Mouse (Mus musculus) thymus, postnatal 10 days (tissue): ENCODE measurements around the gene Psph.

Experiments used
- DNase-seq, 2 experiments: peaks; one replicate each; pipeline ENCODE4 v3.0.0; 2021; ENCODE audit warnings: low spot score in 2 of 2

Gene Psph

DNA sequence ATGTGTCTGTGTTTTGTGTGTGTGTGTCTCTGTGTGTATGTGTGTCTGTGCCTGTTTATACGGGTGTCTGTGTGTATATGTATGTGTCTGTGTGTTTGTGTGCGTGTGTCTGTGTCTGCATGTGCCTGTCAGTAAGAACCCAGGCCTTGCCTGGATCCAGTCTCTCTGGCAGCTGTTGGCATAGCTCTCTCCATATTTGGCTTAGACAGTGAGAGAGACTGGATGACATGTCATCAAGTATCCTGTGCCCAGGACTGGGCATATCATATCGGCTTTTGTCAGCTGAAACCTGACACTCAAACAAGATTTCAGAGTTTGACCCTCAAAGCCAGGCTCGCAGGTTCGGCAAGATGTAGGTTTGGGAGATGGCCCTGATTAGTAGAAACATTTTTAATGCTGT is 56.2 kb downstream of the Psph start:
- no peak for DNase-seq

DNA sequence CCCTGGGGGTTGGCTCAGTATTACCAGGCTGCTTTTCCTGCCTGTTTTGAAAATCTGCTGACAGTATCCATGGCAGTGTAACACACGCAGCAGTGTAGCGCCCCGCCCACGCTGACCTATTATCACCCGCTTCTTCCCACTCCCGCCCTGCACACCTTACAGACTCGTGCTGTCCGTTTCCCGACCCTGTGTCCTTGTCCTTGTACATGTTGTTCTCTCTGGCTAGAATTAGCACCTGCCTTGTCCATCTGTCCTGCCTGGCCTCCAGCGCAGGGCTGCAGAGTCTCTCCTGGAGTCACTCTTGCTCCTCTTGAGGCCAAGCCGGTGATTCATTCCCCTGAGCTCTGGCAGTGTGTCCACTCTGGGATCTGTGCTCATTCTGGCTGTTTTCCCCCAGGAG is 56.9 kb downstream of the Psph start:
- no peak for DNase-seq

DNA sequence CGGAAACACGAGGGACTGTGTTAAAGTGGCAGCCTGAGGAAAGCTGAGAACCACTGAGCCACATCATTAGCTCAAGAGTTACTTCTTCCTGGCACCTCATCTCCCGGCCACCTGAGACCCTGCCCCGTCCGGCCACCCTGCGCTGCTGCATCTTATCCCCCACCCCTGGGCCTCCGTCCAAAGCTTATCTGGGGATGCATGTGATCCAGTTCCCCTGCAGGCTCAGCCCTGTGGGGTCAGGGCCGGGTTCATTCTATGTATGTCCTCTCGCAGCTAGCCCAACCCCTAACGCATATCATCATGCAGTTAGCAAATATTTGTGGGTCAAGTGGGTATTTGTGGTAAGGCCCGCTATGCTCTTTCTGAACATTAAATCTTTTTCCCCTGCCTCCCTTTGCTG is 58.0 kb downstream of the Psph start:
- no peak for DNase-seq

DNA sequence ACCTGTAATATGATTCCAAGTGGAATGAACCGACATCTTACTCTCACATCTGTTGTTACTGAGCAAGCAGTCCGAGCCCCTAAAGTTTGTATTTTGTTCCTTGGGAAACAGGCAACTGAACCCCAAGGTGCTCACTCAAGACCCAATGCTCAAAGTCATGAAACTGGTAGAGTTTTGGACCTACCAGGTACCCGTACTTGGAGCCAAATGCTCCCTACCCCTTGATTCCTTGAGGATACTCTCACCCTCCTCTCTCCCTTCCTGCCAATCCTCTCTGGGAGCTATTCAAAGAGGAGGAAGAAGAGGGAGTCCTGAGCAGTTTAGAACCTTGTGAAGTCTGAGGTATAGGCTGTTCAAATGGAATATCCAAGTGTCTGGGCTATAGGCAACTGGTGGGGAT is 60.5 kb downstream of the Psph start:
- no peak for DNase-seq

DNA sequence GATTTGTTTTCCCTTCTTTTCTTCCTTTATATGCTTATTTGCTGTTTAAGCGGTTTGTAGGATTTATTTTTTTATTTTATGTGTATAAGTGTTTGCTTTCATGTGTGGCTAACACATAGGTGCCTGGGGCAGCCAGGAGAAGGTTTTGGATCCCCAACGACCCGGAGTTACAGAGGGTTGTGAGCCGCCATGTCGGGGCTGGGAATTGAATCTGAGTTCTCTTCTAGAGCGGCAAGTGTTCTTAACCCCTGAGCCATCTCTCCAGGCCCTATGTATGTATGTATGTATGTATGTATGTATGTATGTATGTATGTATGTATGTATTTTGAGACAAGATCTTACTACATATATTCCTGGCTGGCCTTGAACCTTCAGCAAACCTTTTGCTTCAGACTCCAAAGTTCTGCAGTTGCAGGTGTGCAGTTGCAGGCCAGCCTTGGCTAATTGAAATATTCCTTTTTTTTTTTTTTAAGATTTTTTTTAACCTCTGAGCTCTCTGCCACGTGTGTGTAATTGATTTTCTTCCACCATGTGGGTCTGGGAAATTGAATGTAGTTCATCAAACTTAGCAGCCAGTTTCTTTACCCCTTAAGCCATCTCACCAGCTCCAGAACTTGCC is 61.4 kb downstream of the Psph start:
- DNase-seq, result peak in 1 of 2 experiments; percentile 13

DNA sequence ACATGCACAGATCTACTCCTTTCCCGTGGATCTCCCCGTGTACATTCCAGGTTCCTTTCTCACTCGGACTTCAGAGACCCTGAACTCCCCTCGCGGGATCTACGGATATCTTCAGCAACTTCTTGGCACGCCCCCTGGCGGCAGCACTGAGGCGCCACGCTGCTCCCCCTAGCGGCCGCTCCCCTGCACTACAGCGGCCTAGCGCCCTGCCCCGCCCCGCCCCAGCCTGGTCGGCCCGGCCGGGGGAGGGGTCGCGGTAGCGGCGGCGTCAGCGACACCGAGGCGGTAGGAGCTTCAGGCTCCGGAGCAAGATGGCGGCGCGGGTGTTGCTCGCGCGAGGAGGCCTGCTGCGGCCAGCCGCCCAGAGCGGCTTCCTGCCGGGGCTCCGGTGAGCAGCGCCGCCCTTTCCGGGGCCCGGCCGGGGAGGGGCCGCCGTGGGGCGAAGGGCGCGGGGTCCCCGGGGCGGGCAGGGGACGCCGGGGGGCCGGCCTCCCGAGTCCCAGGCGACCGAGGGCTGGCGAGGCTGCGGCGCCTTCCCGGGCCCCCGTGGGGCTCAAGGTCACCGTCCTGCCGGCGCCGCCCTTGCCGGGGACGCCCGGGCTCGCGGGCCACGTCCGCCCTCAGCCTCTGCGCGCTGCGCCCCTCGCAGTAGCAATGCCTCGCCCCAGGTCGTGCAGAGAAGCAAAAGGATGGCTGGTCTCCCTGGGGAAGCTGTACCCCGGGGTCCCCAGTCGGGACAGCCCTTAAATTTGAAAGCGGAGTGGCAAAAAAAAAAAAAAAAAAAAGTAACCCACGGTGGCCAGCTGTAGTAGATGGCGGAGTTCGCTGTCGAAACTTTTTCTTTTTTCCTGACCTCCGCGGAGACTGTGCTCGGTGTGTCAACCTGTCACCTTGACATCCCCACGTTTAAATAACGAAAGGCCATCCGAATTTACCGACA is 62.1 kb downstream of the Psph start, which contains the start of gene Nipsnap2:
Gene Nipsnap2 (plus strand): TSS at position 230 of the 940 bp plus-strand sequence.
- DNase-seq, result peak; percentile 84 to 91

DNA sequence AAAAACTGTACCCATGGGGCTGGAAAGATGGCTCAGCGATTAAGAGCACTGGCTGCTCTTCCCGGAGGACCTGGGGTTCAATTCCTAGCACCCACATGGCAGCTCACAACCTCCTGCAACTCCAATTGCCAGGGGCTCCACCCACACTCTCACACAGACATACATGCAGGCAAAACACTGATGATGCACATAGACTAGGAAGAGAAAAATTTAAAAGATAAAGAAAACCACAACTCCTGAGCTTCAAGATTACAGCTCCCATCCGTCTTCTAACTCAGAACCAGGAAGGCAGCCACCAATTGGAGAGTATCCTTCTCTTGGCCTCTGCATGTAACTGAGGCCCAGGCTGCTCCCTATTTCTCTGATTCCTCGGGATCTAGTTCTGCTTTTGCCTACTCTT is 63.0 kb downstream of the Psph start:
- DNase-seq, result no peak

DNA sequence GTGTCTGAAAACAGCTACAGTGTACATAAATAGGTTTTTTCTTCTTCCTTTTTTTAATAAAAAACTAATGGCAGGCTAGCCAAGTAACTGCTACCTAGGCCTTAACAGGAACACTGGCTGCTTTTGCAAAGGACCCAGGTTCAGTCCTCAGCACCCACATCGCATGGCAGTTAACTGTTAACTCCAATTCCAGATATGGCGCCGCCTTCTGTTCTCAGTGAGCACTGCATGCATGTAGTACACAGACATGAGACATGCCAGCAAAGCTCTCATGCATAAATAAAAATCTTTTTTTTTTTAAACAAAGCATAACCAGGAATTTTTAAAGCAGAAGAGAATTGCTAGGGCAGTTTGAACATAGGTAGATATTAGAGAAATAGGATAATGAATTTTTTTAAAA is 67.1 kb downstream of the Psph start:
- no peak for DNase-seq

DNA sequence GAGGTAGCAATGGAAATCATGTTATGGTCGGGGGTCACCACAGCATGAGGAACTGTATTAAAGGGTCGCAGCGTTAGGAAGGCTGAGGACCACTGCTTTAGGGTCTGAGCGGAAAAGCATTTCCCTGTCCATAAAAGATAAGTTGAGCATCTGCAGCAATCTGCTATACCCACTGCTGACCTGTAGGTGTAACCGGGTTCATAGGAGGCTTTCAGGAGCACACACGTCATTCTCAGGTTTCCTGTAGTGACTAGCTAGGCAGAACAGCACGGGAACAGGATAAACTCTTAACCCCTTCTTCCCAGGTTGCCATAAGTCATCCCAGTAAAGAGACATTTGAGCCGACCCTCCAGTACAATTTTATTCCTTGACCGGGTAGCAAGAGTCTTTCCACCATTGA is 70.2 kb downstream of the Psph start:
- DNase-seq, result no peak
